In the genomic region with DNA sequence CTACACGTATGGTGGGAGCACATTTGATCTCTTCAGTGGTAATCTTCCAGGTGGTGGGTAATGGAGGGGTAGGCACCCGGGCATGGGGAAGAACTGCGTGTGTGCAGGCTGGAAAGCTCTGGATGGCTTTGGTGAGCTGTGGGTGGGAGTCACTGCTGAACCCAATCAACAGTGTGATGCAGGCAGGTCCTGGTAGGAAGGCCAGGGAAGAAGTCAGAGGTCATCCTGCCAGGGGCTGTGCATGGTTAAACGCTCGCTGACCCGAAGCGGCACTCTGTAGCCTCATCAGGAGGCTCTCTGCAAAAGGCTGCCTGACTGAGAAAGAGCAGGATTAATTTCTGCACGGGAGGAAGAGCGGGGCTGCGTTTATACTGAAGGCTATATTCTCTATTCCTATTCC, we compare ENCODE assay signal across 12 mouse cellular contexts. TPM values are rescaled to one million over a fixed set of nuclear protein-coding genes. Genes with fewer than 3 reads are reported as not detected.
A peak's percentile ranks its signal among the peaks of the same experiment; 100 is the strongest.
DNase-seq lines count a peak whose midpoint lies in the region; ATAC-seq and TF ChIP-seq lines count a peak whose summit lies in the region.
"Had no signal": no experiment of that assay in that cellular context is flagged by ENCODE, and none has a peak within 500 bp of the region (broad histone marks: within the 10 kb centered on the region; RNA-seq: fewer than 3 reads in every experiment).

No protein-coding gene starts in this region.

- H3K36me3 ChIP-seq in heart, adult 2 months (ENCODE audit: control insufficient read depth, insufficient read depth, low read length) = no peaks in the 10 kb centered on the region
- no peaks in the 10 kb centered on the region for H3K36me3 ChIP-seq in midbrain, embryonic 10.5 days
- no peaks in the 10 kb centered on the region for H3K36me3 ChIP-seq in midbrain, embryonic 14.5 days (ENCODE audit: control insufficient read depth, insufficient read depth, low read length)
- no peaks in the 10 kb centered on the region for H3K36me3 ChIP-seq in kidney, adult 2 months (ENCODE audit: control insufficient read depth, insufficient read depth, low read length)
- H3K36me3 ChIP-seq in midbrain, postnatal 0 days (ENCODE audit: insufficient read depth, low read length) = no peaks in the 10 kb centered on the region
- H3K36me3 ChIP-seq: liver, embryonic 15.5 days had no signal

- ATAC-seq in midbrain, embryonic 14.5 days (ENCODE audit: low FRiP score, low TSS enrichment) = no peak
- ATAC-seq in midbrain, postnatal 0 days (ENCODE audit: low FRiP score) = no peak

- H3K9ac ChIP-seq in heart, adult 2 months (ENCODE audit: low read depth, low read length) = no peak overlapping the region
- no peak overlapping the region for H3K9ac ChIP-seq in midbrain, embryonic 14.5 days (replicated peaks; ENCODE audit: low read length)
- 0 out of 2 replicates have a peak overlapping the region, but pooled peaks have one; percentile 29 for H3K9ac ChIP-seq in midbrain, postnatal 0 days (replicated peaks; ENCODE audit: low read length, poor library complexity, severe bottlenecking)
- H3K9ac ChIP-seq: liver, embryonic 15.5 days had no signal

- no peak for DNase-seq in heart, adult 2 months
- no peak for DNase-seq in heart, postnatal 14 days
- peak; percentile 40 for DNase-seq in midbrain, embryonic 10.5 days (ENCODE audit: low spot score)
- no peak for DNase-seq in midbrain, embryonic 14.5 days
- DNase-seq in kidney, adult 2 months = peak; percentile 90
- no peak for DNase-seq in midbrain, postnatal 0 days (ENCODE audit: low spot score)
- DNase-seq in right cerebral cortex, adult 2 months (ENCODE audit: low spot score in 2 of 2) = no peak
- DNase-seq in right cerebral cortex, postnatal 36 days (ENCODE audit: low spot score in 2 of 2) = no peak
- DNase-seq: cerebellum, adult 9-11 months; heart, adult 18-20 months; left cerebral cortex, postnatal 4 days had no signal

- no peaks in the 10 kb centered on the region for H3K9me3 ChIP-seq in midbrain, embryonic 10.5 days (replicated peaks)
- H3K9me3 ChIP-seq in midbrain, embryonic 14.5 days (ENCODE audit: control insufficient read depth, low read length) = no peaks in the 10 kb centered on the region
- H3K9me3 ChIP-seq in midbrain, postnatal 0 days (ENCODE audit: low read length) = no peaks in the 10 kb centered on the region
- H3K9me3 ChIP-seq: liver, embryonic 15.5 days had no signal

- no peak for TF ChIP-seq POLR2A in heart, adult 2 months (IDR thresholded peaks at IDR 0.05; ENCODE audit: insufficient read depth, low read depth, low read length)
- peak; percentile 36 for TF ChIP-seq POLR2A in kidney, adult 2 months (IDR thresholded peaks at IDR 0.05; ENCODE audit: low read depth, low read length)

- intact Hi-C loops in heart, adult 2 months (cut with DNase I) = no loop called here
- intact Hi-C loops in heart, postnatal 14 days (cut with DNase I) = no loop called here

- H3K4me3 ChIP-seq in heart, adult 2 months = peak overlapping the region; percentile 64; the same call in 1 of the 2 replicates
- H3K4me3 ChIP-seq in midbrain, embryonic 10.5 days = 0 out of 2 replicates have a peak overlapping the region, but pooled peaks have one; percentile 5
- no peak overlapping the region for H3K4me3 ChIP-seq in midbrain, embryonic 14.5 days (replicated peaks; ENCODE audit: low read depth, low read length)
- H3K4me3 ChIP-seq in kidney, adult 2 months (ENCODE audit: insufficient read depth, low read depth, low read length) = no peak overlapping the region
- H3K4me3 ChIP-seq in midbrain, postnatal 0 days (ENCODE audit: low read depth, low read length) = no peak overlapping the region
- H3K4me3 ChIP-seq: liver, embryonic 15.5 days had no signal

- 63% methylated on average over 10 of the region's 10 CpGs for WGBS in heart, adult 2 months
- WGBS in midbrain, embryonic 10.5 days = 13% methylated on average over 10 of the region's 10 CpGs
- 16% methylated on average over 10 of the region's 10 CpGs for WGBS in midbrain, embryonic 14.5 days
- 32% methylated on average over 10 of the region's 10 CpGs for WGBS in kidney, adult 2 months
- WGBS in midbrain, postnatal 0 days = 23% methylated on average over 9 of the region's 10 CpGs

- no peaks in the 10 kb centered on the region for H3K79me2 ChIP-seq in heart, adult 2 months (replicated peaks; ENCODE audit: control insufficient read depth, insufficient read depth, low read length)

- H3K4me2 ChIP-seq in midbrain, embryonic 14.5 days (ENCODE audit: low read length) = no peak overlapping the region
- peak overlapping the region; percentile 29 for H3K4me2 ChIP-seq in midbrain, postnatal 0 days (ENCODE audit: low read depth, low read length, poor library complexity, severe bottlenecking)
- H3K4me2 ChIP-seq: liver, embryonic 15.5 days had no signal

- peaks cover 17% of the 10 kb centered on the region for H3K4me1 ChIP-seq in heart, adult 2 months (ENCODE audit: control insufficient read depth, insufficient read depth, low read length)
- peaks cover 72% of the 10 kb centered on the region for H3K4me1 ChIP-seq in midbrain, embryonic 10.5 days
- peaks cover 38% of the 10 kb centered on the region for H3K4me1 ChIP-seq in midbrain, embryonic 14.5 days (ENCODE audit: control insufficient read depth, insufficient read depth, low read length)
- H3K4me1 ChIP-seq in kidney, adult 2 months (ENCODE audit: control insufficient read depth, insufficient read depth, low read length) = peaks cover 23% of the 10 kb centered on the region; the same call in 1 of the 2 replicates
- H3K4me1 ChIP-seq in midbrain, postnatal 0 days (ENCODE audit: insufficient read depth, low read length) = peaks cover 27% of the 10 kb centered on the region

- TF ChIP-seq CTCF in heart, adult 2 months (IDR thresholded peaks at IDR 0.05) = no peak
- TF ChIP-seq CTCF in kidney, adult 2 months (conservative IDR thresholded peaks at IDR 0.05; ENCODE audit: insufficient read depth, insufficient read length, low read depth, low read length) = no peak
- TF ChIP-seq CTCF in midbrain, postnatal 0 days (IDR thresholded peaks at IDR 0.05) = no peak

- H3K27me3 ChIP-seq in heart, adult 2 months (ENCODE audit: control insufficient read depth, insufficient read depth, low read length) = no peaks in the 10 kb centered on the region; the same call in 1 of the 2 replicates
- H3K27me3 ChIP-seq in midbrain, embryonic 10.5 days (ENCODE audit: low read depth, poor library complexity, severe bottlenecking) = peaks cover 60% of the 10 kb centered on the region
- H3K27me3 ChIP-seq in midbrain, embryonic 14.5 days (ENCODE audit: control insufficient read depth, insufficient read depth, low read length) = 0 out of 2 replicates have a peak, but pooled peaks cover 5% of the 10 kb centered on the region
- no peaks in the 10 kb centered on the region for H3K27me3 ChIP-seq in kidney, adult 2 months (replicated peaks; ENCODE audit: control insufficient read depth, insufficient read depth, low read length)
- no peaks in the 10 kb centered on the region for H3K27me3 ChIP-seq in midbrain, postnatal 0 days (ENCODE audit: insufficient read depth, low read length)

- peak overlapping the region; percentile 91 for H3K27ac ChIP-seq in heart, adult 2 months
- 0 out of 2 replicates have a peak overlapping the region, but pooled peaks have one; percentile 34 for H3K27ac ChIP-seq in midbrain, embryonic 10.5 days (replicated peaks)
- H3K27ac ChIP-seq in midbrain, embryonic 14.5 days (replicated peaks; ENCODE audit: low read depth, low read length) = no peak overlapping the region
- H3K27ac ChIP-seq in kidney, adult 2 months (ENCODE audit: insufficient read depth, low read depth, low read length) = peak overlapping the region; percentile 96
- no peak overlapping the region for H3K27ac ChIP-seq in midbrain, postnatal 0 days (ENCODE audit: low read depth, low read length)
- H3K27ac ChIP-seq: liver, embryonic 15.5 days had no signal

- no peak for TF ChIP-seq EP300 in heart, adult 2 months (IDR thresholded peaks at IDR 0.05; ENCODE audit: insufficient read depth, low read depth, low read length)

RNA-seq across cellular contexts. Expression of a gene that starts 5.4 kb away (rescaled TPM):
- 10 to 100 TPM; 10.4 to 12.3 TPM for total RNA-seq in heart, adult 2 months (2021)
- polyA plus RNA-seq in heart, adult 2 months (2012; rRNA removed) = 3.3 and 5.3 TPM in 2 replicates
- 10 to 100 TPM; 17.0 to 20.2 TPM for total RNA-seq in heart, postnatal 14 days (2021)
- polyA plus RNA-seq in midbrain, embryonic 10.5 days (2016; fragmentation: Nextera tagmentation; extraction: Ambion mirVana) = 3.6 and 3.7 TPM in 2 replicates
- 16.1 and 21.0 TPM in 2 replicates for polyA plus RNA-seq in midbrain, embryonic 14.5 days (2014; fragmentation: Nextera tagmentation; extraction: Ambion mirVana)
- 20.1 and 22.2 TPM in 2 replicates for polyA plus RNA-seq in kidney, adult 2 months (2012; rRNA removed)
- total RNA-seq in midbrain, postnatal 0 days (2014; rRNA removed) = 30.8 and 32.2 TPM in 2 replicates
- polyA plus RNA-seq in midbrain, postnatal 0 days (2015; fragmentation: Nextera tagmentation; extraction: Ambion mirVana) = 31.0 and 31.6 TPM in 2 replicates

RNA-seq across cellular contexts. Expression of a gene that starts 45.9 kb away (rescaled TPM):
- 1 to 10 TPM; 4.8 to 6.4 TPM for total RNA-seq in heart, adult 2 months (2021)
- polyA plus RNA-seq in heart, adult 2 months (2012; rRNA removed) = 2.9 and 3.5 TPM in 2 replicates
- total RNA-seq in heart, postnatal 14 days (2021) = 1 to 10 TPM; 6.9 to 8.9 TPM
- 14.1 and 14.8 TPM in 2 replicates for polyA plus RNA-seq in midbrain, embryonic 10.5 days (2016; fragmentation: Nextera tagmentation; extraction: Ambion mirVana)
- 13.9 and 14.8 TPM in 2 replicates for polyA plus RNA-seq in midbrain, embryonic 14.5 days (2014; fragmentation: Nextera tagmentation; extraction: Ambion mirVana)
- polyA plus RNA-seq in kidney, adult 2 months (2012; rRNA removed) = 6.2 and 6.4 TPM in 2 replicates
- total RNA-seq in midbrain, postnatal 0 days (2014; rRNA removed) = 18.5 and 25.4 TPM in 2 replicates
- 8.8 and 10.6 TPM in 2 replicates for polyA plus RNA-seq in midbrain, postnatal 0 days (2015; fragmentation: Nextera tagmentation; extraction: Ambion mirVana)

Comparison
In these comparisons a context has a peak if more than half of its experiments do, and no peak if none do; other contexts are left out.
1. DNase-seq: peak in midbrain, embryonic 10.5 days (single experiment) and kidney, adult 2 months (single experiment); none in heart, adult 2 months (0 of 2), heart, postnatal 14 days (0 of 2), midbrain, embryonic 14.5 days (single experiment), midbrain, postnatal 0 days (single experiment), right cerebral cortex, adult 2 months (0 of 2) and right cerebral cortex, postnatal 36 days (0 of 2).
2. H3K27ac ChIP-seq: peak in heart, adult 2 months (single experiment), midbrain, embryonic 10.5 days (single experiment) and kidney, adult 2 months (single experiment); none in midbrain, embryonic 14.5 days (single experiment) and midbrain, postnatal 0 days (single experiment).
3. H3K4me3 ChIP-seq: peak in heart, adult 2 months (single experiment) and midbrain, embryonic 10.5 days (single experiment); none in midbrain, embryonic 14.5 days (single experiment), kidney, adult 2 months (single experiment) and midbrain, postnatal 0 days (single experiment).